Mouse (Mus musculus) liver, embryonic 15.5 days (tissue): ENCODE data around the gene Riiad1. TPM values are rescaled to one million over a fixed set of nuclear protein-coding genes. Genes with fewer than 3 reads are reported as not detected.

Experiments used
- ATAC-seq: fragments of 200-750 bp; cut with Nextera tagmentation; 2 replicates; pipeline ENCODE4 v1.8.0; 2017; ENCODE audit warnings: moderate number of reproducible peaks, mild to moderate bottlenecking, moderate library complexity; ENCODE audit not compliant: insufficient read depth
- H3K27ac ChIP-seq: fragments of 300-500 bp; sonication (generic); replicated peaks from 2 replicates; pipeline ENCODE4 v1.5.1; 2015; ENCODE audit warnings: mild to moderate bottlenecking, inconsistent platforms
- H3K27me3 ChIP-seq: fragments of 300-500 bp; sonication (generic); 2 replicates; pipeline ENCODE4 v1.6.1; 2015; ENCODE audit warnings: mild to moderate bottlenecking, inconsistent platforms
- H3K36me3 ChIP-seq: fragments of 300-500 bp; sonication (generic); replicated peaks from 2 replicates; pipeline ENCODE4 v1.6.1; 2015; ENCODE audit warnings: moderate library complexity, mild to moderate bottlenecking, inconsistent platforms
- H3K4me1 ChIP-seq: fragments of 300-500 bp; sonication (generic); replicated peaks from 2 replicates; pipeline ENCODE4 v1.6.1; 2015; ENCODE audit warnings: inconsistent platforms
- H3K4me2 ChIP-seq: fragments of 300-500 bp; sonication (generic); 2 replicates; pipeline ENCODE4 v1.6.1; 2015; ENCODE audit warnings: moderate library complexity, mild to moderate bottlenecking, inconsistent platforms
- H3K4me3 ChIP-seq: fragments of 300-500 bp; sonication (generic); replicated peaks from 2 replicates; pipeline ENCODE4 v1.5.1; 2015; ENCODE audit warnings: mild to moderate bottlenecking, inconsistent platforms
- H3K9ac ChIP-seq: fragments of 300-500 bp; sonication (generic); 2 replicates; pipeline ENCODE4 v1.6.1; 2015; ENCODE audit warnings: moderate library complexity, mild to moderate bottlenecking, inconsistent platforms
- H3K9me3 ChIP-seq: fragments of 300-500 bp; sonication (generic); replicated peaks from 2 replicates; pipeline ENCODE4 v1.6.1; 2016; ENCODE audit warnings: inconsistent platforms
- WGBS: fragments of 180-500 bp; shearing (Covaris S2); methylation state at CpG from one replicate; pipeline ENCODE4 v1.1.7; 2015; ENCODE audit warnings: mixed read lengths; ENCODE audit not compliant: insufficient replicate concordance; 5-methylcytosine and 5-hydroxymethylcytosine counted together
- polyA plus RNA-seq: library from polyadenylated mRNA; unstranded; fragments of >200 nt; fragmentation: Nextera tagmentation; extraction: Ambion mirVana; gene quantifications from 2 replicates; pipeline ENCODE4 v1.2.1, GENCODE M21; 2015

Gene Riiad1
- polyA plus RNA-seq, 1 experiment from 2014 or later, result 0.35 TPM

GRCm38 (mm10) chr3:94459834-94460233, 20.3 kb downstream of the Riiad1 start:
- no peak for ATAC-seq
- no peak overlapping the region for H3K27ac ChIP-seq

GRCm38 (mm10) chr3:94457055-94457454, 23.1 kb downstream of the Riiad1 start:
- Histone ChIP-seq H3K36me3 (no peaks in the 10 kb centered on the region), H3K27ac (no peak overlapping the region), H3K9me3 (no peaks in the 10 kb centered on the region), H3K4me1 (peaks cover 5% of the 10 kb centered on the region), H3K9ac (no peak overlapping the region), H3K27me3 (peaks cover 6% of the 10 kb centered on the region; the same call in 1 of the 2 replicates), H3K4me3 (no peak overlapping the region), H3K4me2 (no peak overlapping the region)
- no peak for ATAC-seq
- 60% methylated on average over 3 of the region's 3 CpGs for WGBS

More at GRCm38 (mm10) chr3:94459834-94460233, 20.3 kb downstream of the Riiad1 start:
- Histone ChIP-seq H3K9ac (no peak overlapping the region), H3K4me3 (no peak overlapping the region), H3K27me3 (peaks cover 6% of the 10 kb centered on the region; the same call in 1 of the 2 replicates), H3K4me2 (no peak overlapping the region), H3K36me3 (no peaks in the 10 kb centered on the region), H3K4me1 (peaks cover 5% of the 10 kb centered on the region), H3K9me3 (no peaks in the 10 kb centered on the region)
- 70% methylated on average over 2 of the region's 2 CpGs for WGBS

DNA sequence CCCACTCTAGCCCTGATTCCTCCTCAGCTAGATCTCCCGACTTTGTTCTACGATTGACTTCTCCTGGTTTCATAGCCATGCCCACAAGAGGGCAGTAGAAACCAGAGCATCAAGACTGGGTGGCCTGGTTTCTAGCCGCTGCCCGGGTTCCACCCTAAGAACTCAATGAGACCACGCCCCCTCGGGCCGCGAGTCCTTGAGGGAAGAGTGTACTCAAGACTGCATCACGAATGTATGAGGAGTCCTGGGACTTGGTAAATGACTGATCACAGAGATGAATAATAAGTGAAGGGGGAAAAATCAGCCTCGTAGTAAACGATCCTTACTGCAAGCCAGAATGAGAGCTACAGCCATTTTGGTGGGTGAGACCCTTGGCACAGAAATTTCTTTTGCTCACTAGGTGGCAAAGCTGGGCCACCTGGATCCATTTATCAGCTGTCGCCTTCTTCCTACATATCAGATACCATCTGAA, 23.6 kb downstream of the Riiad1 start:
- Histone ChIP-seq H3K9ac (no peak overlapping the region), H3K4me3 (peak overlapping the region; percentile 22)
- 2% methylated on average over 12 of the region's 12 CpGs for WGBS

DNA sequence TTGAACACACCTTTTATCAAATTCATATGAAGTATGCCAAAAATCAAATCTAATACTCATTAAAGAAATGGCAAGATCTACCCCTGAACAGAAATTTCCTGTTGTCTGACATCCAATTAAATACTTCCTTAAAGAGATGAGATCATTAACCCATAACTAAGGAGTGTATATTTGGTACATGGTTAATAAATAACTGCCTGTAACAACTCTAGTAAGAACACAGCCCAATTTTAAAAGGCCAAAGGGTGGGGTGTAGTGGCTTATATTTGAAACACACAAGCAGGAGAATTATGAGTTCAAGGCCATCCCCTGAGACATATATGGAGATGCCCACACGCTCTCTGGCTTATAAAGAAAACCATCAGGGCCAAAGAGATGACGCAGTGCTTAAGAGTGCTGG, 30.8 kb downstream of the Riiad1 start:
- no peaks in the 10 kb centered on the region for H3K27me3 ChIP-seq
- 81% methylated on average over 2 of the region's 2 CpGs for WGBS
- H3K36me3 ChIP-seq, result peaks cover 53% of the 10 kb centered on the region

More for the DNA sequence above, 23.6 kb downstream of the Riiad1 start:
- 0 out of 2 replicates have a peak, but pooled peaks have one; percentile 34 for ATAC-seq
- Histone ChIP-seq H3K27me3 (peaks cover 6% of the 10 kb centered on the region; the same call in 1 of the 2 replicates), H3K4me1 (peaks cover 5% of the 10 kb centered on the region), H3K27ac (no peak overlapping the region), H3K9me3 (no peaks in the 10 kb centered on the region), H3K36me3 (no peaks in the 10 kb centered on the region), H3K4me2 (peak overlapping the region; percentile 53)

GRCm38 (mm10) chr3:94443597-94443964, 36.6 kb downstream of the Riiad1 start, which contains the start of gene Oaz3:
TSS of gene Oaz3 (minus strand) at chr3:94443915.
- Histone ChIP-seq H3K27ac (peak within 1 kb of the TSS; percentile 77), H3K4me3 (peak within 1 kb of the TSS; percentile 98), H3K36me3 (peaks cover 39% of the 10 kb centered on the region), H3K9me3 (no peaks in the 10 kb centered on the region), H3K4me2 (peak within 1 kb of the TSS; percentile 85), H3K4me1 (peaks cover 14% of the 10 kb centered on the region), H3K9ac (peak within 1 kb of the TSS; percentile 94), H3K27me3 (peaks cover 7% of the 10 kb centered on the region)
- peak; percentile 73 for ATAC-seq
- 0% methylated on average over 24 of the region's 24 CpGs for WGBS

More for the DNA sequence above, 30.8 kb downstream of the Riiad1 start:
- Histone ChIP-seq H3K9ac (no peak overlapping the region), H3K4me3 (no peak overlapping the region), H3K27ac (no peak overlapping the region), H3K4me1 (peaks cover 6% of the 10 kb centered on the region), H3K4me2 (no peak overlapping the region), H3K9me3 (no peaks in the 10 kb centered on the region)
- no peak for ATAC-seq

DNA sequence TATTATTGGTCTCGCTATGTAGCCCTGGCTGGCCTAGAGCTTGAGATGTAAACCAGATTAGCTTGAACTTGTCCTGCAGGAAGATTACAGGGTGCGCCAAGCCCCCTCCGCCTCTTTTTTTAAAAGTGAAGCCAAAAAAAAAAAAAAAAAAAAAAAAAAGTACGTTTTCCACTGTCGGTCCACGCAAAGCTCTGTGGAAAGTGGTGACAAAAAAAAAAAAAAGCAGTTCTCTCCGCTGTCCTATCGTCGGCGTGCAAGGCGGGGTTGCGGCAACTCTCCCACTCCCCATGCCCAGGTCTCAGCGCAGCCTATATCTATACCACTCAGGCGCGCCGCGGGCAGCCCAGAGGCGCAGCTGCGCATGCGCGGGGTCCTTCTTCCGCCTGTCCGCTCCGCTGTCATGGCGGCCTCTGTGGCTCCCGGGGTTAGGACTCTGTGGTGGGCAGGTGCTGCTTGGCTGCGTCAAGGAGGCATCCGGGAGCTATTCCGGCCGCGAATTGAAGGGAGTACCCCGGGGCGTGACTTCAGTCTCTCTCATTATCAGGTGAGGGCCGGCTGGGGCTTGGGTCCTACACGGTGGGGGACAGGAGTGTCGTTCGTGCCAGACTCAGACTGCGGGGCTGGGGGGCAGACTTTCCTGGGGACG, 37.1 kb downstream of the Riiad1 start, which contains the start of gene Mrpl9:
Gene Mrpl9 (plus strand): TSS at position 368 of the 646 bp plus-strand sequence.
- Histone ChIP-seq H3K4me3 (peak within 1 kb of the TSS; percentile 98), H3K9ac (peak within 1 kb of the TSS; percentile 94), H3K9me3 (no peaks in the 10 kb centered on the region), H3K27me3 (peaks cover 7% of the 10 kb centered on the region), H3K4me2 (peak within 1 kb of the TSS; percentile 85), H3K36me3 (peaks cover 34% of the 10 kb centered on the region), H3K27ac (peak within 1 kb of the TSS; percentile 77), H3K4me1 (peaks cover 14% of the 10 kb centered on the region)
- ATAC-seq, result peak; percentile 99
- WGBS, result under 1% methylated on average over 39 of the region's 39 CpGs

GRCm38 (mm10) chr3:94441182-94441581, 39.0 kb downstream of the Riiad1 start:
- Histone ChIP-seq H3K4me1 (peaks cover 14% of the 10 kb centered on the region), H3K27ac (no peak overlapping the region), H3K9me3 (no peaks in the 10 kb centered on the region), H3K36me3 (peaks cover 15% of the 10 kb centered on the region), H3K4me3 (no peak overlapping the region), H3K4me2 (no peak overlapping the region), H3K27me3 (peaks cover 7% of the 10 kb centered on the region), H3K9ac (no peak overlapping the region)
- no peak for ATAC-seq
- 35% methylated on average over 3 of the region's 3 CpGs for WGBS

DNA sequence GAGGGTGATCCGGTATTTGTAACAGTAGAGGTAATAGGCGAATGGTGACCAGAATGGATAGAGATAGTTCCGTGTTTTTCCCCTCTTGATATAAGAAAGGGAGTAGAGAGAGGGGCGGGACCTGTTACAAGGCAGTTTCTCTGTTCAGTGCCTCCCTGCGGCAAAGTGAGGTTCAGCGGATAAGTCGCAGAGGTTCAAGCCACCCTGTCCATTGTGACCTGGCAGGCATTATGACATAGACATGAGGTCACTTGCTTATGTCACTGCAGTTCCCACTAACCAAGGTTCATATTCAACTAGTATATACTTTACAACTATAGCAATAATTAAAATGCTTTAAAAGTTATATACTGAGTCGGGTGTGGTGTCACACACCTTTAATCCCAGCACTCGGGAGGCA, 43.7 kb downstream of the Riiad1 start:
- no peak for ATAC-seq
- 71% methylated on average over 9 of the region's 9 CpGs for WGBS

GRCm38 (mm10) chr3:94434305-94434704, 45.8 kb downstream of the Riiad1 start:
- no peaks in the 10 kb centered on the region for H3K27me3 ChIP-seq
- no peak overlapping the region for H3K27ac ChIP-seq
- H3K9me3 ChIP-seq, result no peaks in the 10 kb centered on the region
- peak; percentile 52; the same call in 1 of the 2 replicates for ATAC-seq
- H3K9ac ChIP-seq, result no peak overlapping the region
- H3K4me1 ChIP-seq, result no peaks in the 10 kb centered on the region; the same call in 1 of the 2 replicates
- 66% methylated on average over 2 of the region's 2 CpGs for WGBS
- H3K4me2 ChIP-seq, result no peak overlapping the region
- H3K4me3 ChIP-seq, result no peak overlapping the region
- H3K36me3 ChIP-seq, result no peaks in the 10 kb centered on the region

More for the DNA sequence above, 43.7 kb downstream of the Riiad1 start:
- Histone ChIP-seq H3K27ac (no peak overlapping the region), H3K4me2 (no peak overlapping the region), H3K36me3 (no peaks in the 10 kb centered on the region), H3K4me3 (no peak overlapping the region), H3K9me3 (no peaks in the 10 kb centered on the region), H3K9ac (no peak overlapping the region), H3K27me3 (peaks cover 7% of the 10 kb centered on the region), H3K4me1 (no peaks in the 10 kb centered on the region; the same call in 1 of the 2 replicates)

DNA sequence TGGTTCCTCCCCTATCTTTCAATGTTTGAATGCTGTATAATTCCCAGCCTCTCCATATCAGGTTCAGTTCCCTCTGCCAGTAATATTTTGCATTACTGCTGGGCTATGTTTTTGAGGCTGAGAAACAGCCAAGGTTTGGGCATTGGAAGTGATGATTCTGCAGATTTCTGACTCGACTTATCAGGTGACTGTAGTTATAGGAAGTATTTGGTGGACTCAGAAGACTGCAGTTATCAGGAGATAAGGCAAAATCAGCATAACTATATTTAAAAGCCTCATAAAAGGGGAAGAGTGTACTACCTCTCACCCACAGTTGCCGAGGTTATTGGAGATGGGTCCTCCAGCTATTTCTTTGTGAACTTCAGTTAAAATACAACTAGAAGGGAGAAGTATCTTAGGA, 49.2 kb downstream of the Riiad1 start:
- Histone ChIP-seq H3K27ac (no peak overlapping the region), H3K9me3 (no peaks in the 10 kb centered on the region), H3K4me2 (no peak overlapping the region), H3K27me3 (no peaks in the 10 kb centered on the region), H3K9ac (no peak overlapping the region), H3K36me3 (no peaks in the 10 kb centered on the region), H3K4me3 (no peak overlapping the region), H3K4me1 (no peaks in the 10 kb centered on the region; the same call in 1 of the 2 replicates)
- 8% methylated on average over 2 of the region's 2 CpGs for WGBS
- no peak for ATAC-seq
